Comparison of ENCODE assay signal across 28 mouse cellular contexts in genomic region chr6:84217216-84217933, GRCm38 (mm10).
A peak's percentile ranks its signal among the peaks of the same experiment; 100 is the strongest.
DNase-seq lines count a peak whose midpoint lies in the region; ATAC-seq and TF ChIP-seq lines count a peak whose summit lies in the region.
"Had no signal": no experiment of that assay in that cellular context is flagged by ENCODE, and none has a peak within 500 bp of the region (broad histone marks: within the 10 kb centered on the region; RNA-seq: fewer than 3 reads in every experiment).

No protein-coding gene starts in this region.

- H3K27ac ChIP-seq in heart, embryonic 16.5 days (ENCODE audit: low read length): no peak overlapping the region
- no peak overlapping the region for H3K27ac ChIP-seq in heart, embryonic 12.5 days (ENCODE audit: poor library complexity, severe bottlenecking)
- peak overlapping the region; percentile 42; the same call in 1 of the 2 replicates for H3K27ac ChIP-seq in limb, embryonic 11.5 days (replicated peaks; ENCODE audit: low read depth, low read length)
- H3K27ac ChIP-seq in thymus, adult 2 months (ENCODE audit: control insufficient read depth, insufficient read depth, low read length): peak overlapping the region; percentile 92
- H3K27ac ChIP-seq: embryonic facial prominence, embryonic 13.5 days; forebrain, embryonic 10.5 days; forebrain, embryonic 15.5 days; heart, embryonic 15.5 days; hindbrain, embryonic 14.5 days; layer of hippocampus, adult 2 months; left cerebral cortex, adult 2 months; lung, embryonic 15.5 days; midbrain, embryonic 12.5 days; neural tube, embryonic 12.5 days had no signal

- H3K36me3 ChIP-seq in heart, embryonic 16.5 days (ENCODE audit: control insufficient read depth, insufficient read depth): no peaks in the 10 kb centered on the region
- H3K36me3 ChIP-seq in heart, embryonic 12.5 days: no peaks in the 10 kb centered on the region
- no peaks in the 10 kb centered on the region for H3K36me3 ChIP-seq in limb, embryonic 11.5 days (ENCODE audit: control insufficient read depth, insufficient read depth, low read length)
- H3K36me3 ChIP-seq in thymus, adult 2 months (ENCODE audit: control insufficient read depth, insufficient read depth, low read length): no peaks in the 10 kb centered on the region
- H3K36me3 ChIP-seq: embryonic facial prominence, embryonic 13.5 days; forebrain, embryonic 10.5 days; forebrain, embryonic 15.5 days; heart, embryonic 15.5 days; lung, embryonic 15.5 days; midbrain, embryonic 12.5 days; neural tube, embryonic 12.5 days had no signal

- no peak overlapping the region for H3K4me3 ChIP-seq in heart, embryonic 16.5 days (ENCODE audit: low read length)
- H3K4me3 ChIP-seq in heart, embryonic 12.5 days: no peak overlapping the region
- no peak overlapping the region for H3K4me3 ChIP-seq in limb, embryonic 11.5 days (ENCODE audit: low read depth, low read length)
- no peak overlapping the region for H3K4me3 ChIP-seq in thymus, adult 2 months (ENCODE audit: control insufficient read depth, insufficient read depth, low read length)
- H3K4me3 ChIP-seq: embryonic facial prominence, embryonic 13.5 days; forebrain, embryonic 10.5 days; forebrain, embryonic 15.5 days; heart, embryonic 15.5 days; layer of hippocampus, adult 2 months; left cerebral cortex, adult 2 months; lung, embryonic 15.5 days; midbrain, embryonic 12.5 days; myocyte; neural tube, embryonic 12.5 days had no signal

- no peak overlapping the region for H3K9ac ChIP-seq in heart, embryonic 16.5 days (ENCODE audit: low read length)
- H3K9ac ChIP-seq in heart, embryonic 12.5 days: no peak overlapping the region
- no peak overlapping the region for H3K9ac ChIP-seq in limb, embryonic 11.5 days (ENCODE audit: low read length)
- H3K9ac ChIP-seq: embryonic facial prominence, embryonic 13.5 days; forebrain, embryonic 15.5 days; heart, embryonic 15.5 days; hindbrain, embryonic 14.5 days; lung, embryonic 15.5 days; midbrain, embryonic 12.5 days; neural tube, embryonic 12.5 days had no signal

- no peaks in the 10 kb centered on the region for H3K27me3 ChIP-seq in heart, embryonic 16.5 days (ENCODE audit: control insufficient read depth, insufficient read depth, low read length)
- H3K27me3 ChIP-seq in heart, embryonic 12.5 days (replicated peaks): no peaks in the 10 kb centered on the region
- no peaks in the 10 kb centered on the region for H3K27me3 ChIP-seq in limb, embryonic 11.5 days (ENCODE audit: control insufficient read depth, insufficient read depth, low read length)
- H3K27me3 ChIP-seq in thymus, adult 2 months (ENCODE audit: control insufficient read depth, insufficient read depth, low read length): no peaks in the 10 kb centered on the region
- H3K27me3 ChIP-seq: embryonic facial prominence, embryonic 13.5 days; forebrain, embryonic 15.5 days; heart, embryonic 15.5 days; lung, embryonic 15.5 days; midbrain, embryonic 12.5 days; neural tube, embryonic 12.5 days had no signal

- no peak for TF ChIP-seq CTCF in thymus, adult 2 months (IDR thresholded peaks at IDR 0.05; ENCODE audit: borderline replicate concordance, control insufficient read depth, extremely low read depth, insufficient read depth, low read length, poor library complexity)

- WGBS in heart, embryonic 16.5 days: 55% methylated on average over 1 of the region's 1 CpGs
- WGBS in heart, embryonic 12.5 days: no CpG with 5 or more reads among the region's 1 CpGs
- 10% methylated on average over 1 of the region's 1 CpGs for WGBS in limb, embryonic 11.5 days
- 0% methylated on average over 1 of the region's 1 CpGs for WGBS in thymus, adult 2 months

- H3K4me2 ChIP-seq in heart, embryonic 16.5 days (ENCODE audit: low read depth, low read length): no peak overlapping the region
- H3K4me2 ChIP-seq in heart, embryonic 12.5 days: no peak overlapping the region
- H3K4me2 ChIP-seq in limb, embryonic 11.5 days (ENCODE audit: low read depth, severe bottlenecking): no peak overlapping the region
- H3K4me2 ChIP-seq: embryonic facial prominence, embryonic 13.5 days; forebrain, embryonic 15.5 days; heart, embryonic 15.5 days; hindbrain, embryonic 14.5 days; liver, embryonic 11.5 days; lung, embryonic 15.5 days; midbrain, embryonic 12.5 days; neural tube, embryonic 12.5 days had no signal

- H3K4me1 ChIP-seq in heart, embryonic 16.5 days (ENCODE audit: control insufficient read depth, insufficient read depth, low read length): peaks cover 6% of the 10 kb centered on the region; the same call in 1 of the 2 replicates
- H3K4me1 ChIP-seq in heart, embryonic 12.5 days (replicated peaks): peaks cover 13% of the 10 kb centered on the region
- H3K4me1 ChIP-seq in limb, embryonic 11.5 days (ENCODE audit: control insufficient read depth, insufficient read depth, low read length): peaks cover 19% of the 10 kb centered on the region
- H3K4me1 ChIP-seq in thymus, adult 2 months (replicated peaks; ENCODE audit: control insufficient read depth, insufficient read depth, low read length): peaks cover 51% of the 10 kb centered on the region
- H3K4me1 ChIP-seq: forebrain, embryonic 15.5 days; lung, embryonic 15.5 days; midbrain, embryonic 12.5 days; neural tube, embryonic 12.5 days had no signal

- H3K9me3 ChIP-seq in heart, embryonic 16.5 days (replicated peaks; ENCODE audit: control insufficient read depth, low read length): no peaks in the 10 kb centered on the region
- no peaks in the 10 kb centered on the region for H3K9me3 ChIP-seq in heart, embryonic 12.5 days (replicated peaks)
- no peaks in the 10 kb centered on the region for H3K9me3 ChIP-seq in limb, embryonic 11.5 days (ENCODE audit: control insufficient read depth, low read length)
- H3K9me3 ChIP-seq: embryonic facial prominence, embryonic 13.5 days; forebrain, embryonic 10.5 days; forebrain, embryonic 15.5 days; heart, embryonic 15.5 days; lung, embryonic 15.5 days; midbrain, embryonic 12.5 days; neural tube, embryonic 12.5 days had no signal

- no peak for DNase-seq in limb, embryonic 11.5 days (ENCODE audit: low spot score)
- peak; percentile 60 for DNase-seq in thymus, adult 2 months
- peak; percentile 54 to 74 for DNase-seq in thymus, postnatal 36 days
- no peak for DNase-seq in left cerebral cortex, adult 8-10 months (ENCODE audit: low spot score in 2 of 2)
- DNase-seq: adrenal gland, postnatal 14 days; cerebellum, adult 11 months; cerebellum, adult 9-10 months; cerebellum, postnatal 36 days; heart, postnatal 4 days; kidney, adult 9 months; kidney, postnatal 14 days; left cerebral cortex, postnatal 4 days had no signal

- TF ChIP-seq POLR2A in thymus, adult 2 months (IDR thresholded peaks at IDR 0.05; ENCODE audit: control insufficient read depth, extremely low read depth, insufficient read depth, low read length, poor library complexity): no peak

- 0 out of 2 replicates have a peak, but pooled peaks have one; percentile 11 for ATAC-seq in heart, embryonic 16.5 days (replicated peaks; ENCODE audit: extremely low read depth, insufficient read depth, low FRiP score)
- no peak for ATAC-seq in heart, embryonic 12.5 days (ENCODE audit: insufficient number of reproducible peaks, low FRiP score)
- peak; percentile 45 for ATAC-seq in limb, embryonic 11.5 days (ENCODE audit: insufficient number of reproducible peaks, low FRiP score, low TSS enrichment, low read depth)
- ATAC-seq in CD4-positive, CD25-positive, alpha-beta regulatory T cell, adult 4 months: no peak
- ATAC-seq: forebrain, embryonic 15.5 days; intestine, postnatal 0 days had no signal

Comparison
In these comparisons a context has a peak if more than half of its experiments do, and no peak if none do; other contexts are left out.
1. ATAC-seq: peak in heart, embryonic 16.5 days (single experiment) and limb, embryonic 11.5 days (single experiment); none in heart, embryonic 12.5 days (single experiment) and CD4-positive, CD25-positive, alpha-beta regulatory T cell, adult 4 months (single experiment).
2. H3K27ac ChIP-seq: peak in limb, embryonic 11.5 days (single experiment) and thymus, adult 2 months (single experiment); none in heart, embryonic 16.5 days (single experiment) and heart, embryonic 12.5 days (single experiment).
3. DNase-seq: peak in thymus, adult 2 months (single experiment) and thymus, postnatal 36 days (2 of 2); none in limb, embryonic 11.5 days (single experiment) and left cerebral cortex, adult 8-10 months (0 of 2).